Comparison of ENCODE assay signal across 9 mouse cellular contexts in the genomic region with DNA sequence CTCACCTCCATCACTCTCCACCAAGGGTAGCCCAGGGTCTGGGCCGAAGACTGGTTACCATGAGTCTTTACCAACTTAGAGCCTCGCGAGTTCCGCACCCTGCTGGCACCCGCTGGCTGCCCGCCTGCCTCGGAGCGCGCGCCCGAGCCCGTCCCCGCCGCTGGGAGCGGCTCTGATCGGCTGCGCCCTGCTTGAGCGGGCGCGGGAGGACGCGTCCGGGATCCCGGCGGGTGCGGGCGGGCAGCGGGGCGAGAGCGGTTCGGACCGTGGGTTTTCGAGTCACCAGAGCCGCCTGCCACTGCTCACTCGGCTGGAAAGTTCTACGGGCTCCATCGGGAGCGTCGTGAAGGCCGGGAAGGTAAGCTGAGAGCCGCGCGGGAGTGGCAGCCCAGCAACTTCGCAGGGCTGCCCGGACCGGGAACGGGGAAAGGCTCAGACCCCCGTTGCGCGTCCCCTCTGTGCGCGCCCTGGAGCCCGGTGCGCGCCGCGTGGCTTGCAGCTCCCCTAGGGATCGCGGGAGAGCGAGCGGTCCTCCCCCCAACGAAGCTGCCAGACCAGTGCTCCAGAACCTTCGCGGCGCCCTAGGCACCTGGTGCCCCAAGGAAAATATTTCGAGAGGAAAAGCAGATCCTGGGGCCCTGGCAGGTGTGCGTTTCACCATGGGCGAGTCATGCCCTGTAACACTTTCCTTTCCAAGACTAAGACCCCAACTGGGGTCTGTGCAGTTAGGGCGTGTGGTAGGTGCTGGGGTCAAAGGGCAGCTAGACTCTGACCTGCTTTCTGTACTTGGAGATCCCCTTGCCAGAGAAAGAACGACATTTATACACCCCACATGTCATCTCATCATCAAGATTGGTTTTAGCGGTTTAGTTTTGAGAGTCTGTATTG. TPM values are rescaled to one million over a fixed set of nuclear protein-coding genes. Genes with fewer than 3 reads are reported as not detected.
A peak's percentile ranks its signal among the peaks of the same experiment; 100 is the strongest.
DNase-seq lines count a peak whose midpoint lies in the region; ATAC-seq and TF ChIP-seq lines count a peak whose summit lies in the region.
"Had no signal": no experiment of that assay in that cellular context is flagged by ENCODE, and none has a peak within 500 bp of the region (broad histone marks: within the 10 kb centered on the region; RNA-seq: fewer than 3 reads in every experiment).

No protein-coding gene starts in this region.

- ATAC-seq in megakaryocyte, adult 5-6 weeks (ENCODE audit: poor library complexity, severe bottlenecking) = no peak
- peak; percentile 67 for ATAC-seq in intestine, embryonic 14.5 days (replicated peaks; ENCODE audit: low FRiP score, low TSS enrichment, low read depth)

- DNase-seq in gastrocnemius, adult 2 months = peak; percentile 87
- DNase-seq in intestine, embryonic 14.5 days (ENCODE audit: low spot score) = peak; percentile 73
- DNase-seq in mesoderm, embryonic 11.5 days (ENCODE audit: low read depth, low spot score) = peak; percentile 23
- peak; percentile 50 for DNase-seq in testis, postnatal 10 days (ENCODE audit: low spot score)
- no peak for DNase-seq in T-cell, adult 2 months (ENCODE audit: low spot score)

- no peaks in the 10 kb centered on the region for H3K36me3 ChIP-seq in megakaryocyte, embryonic 14.5 days (replicated peaks; ENCODE audit: low read length)
- no peaks in the 10 kb centered on the region for H3K36me3 ChIP-seq in intestine, embryonic 14.5 days (ENCODE audit: control insufficient read depth, insufficient read depth, low read length)

- peak overlapping the region; percentile 92 for H3K4me3 ChIP-seq in megakaryocyte, embryonic 14.5 days (replicated peaks)
- peak overlapping the region; percentile 48 for H3K4me3 ChIP-seq in brown adipose tissue, adult 24 weeks (ENCODE audit: insufficient read depth, low read depth, low read length)
- H3K4me3 ChIP-seq in gastrocnemius, adult 2 months = peak overlapping the region; percentile 79
- peak overlapping the region; percentile 42 for H3K4me3 ChIP-seq in intestine, embryonic 14.5 days (ENCODE audit: low read depth, low read length)

- no peak for TF ChIP-seq CTCF in gastrocnemius, adult 2 months (IDR thresholded peaks at IDR 0.05)

- peak overlapping the region; percentile 80 for H3K4me2 ChIP-seq in intestine, embryonic 14.5 days (ENCODE audit: low read length)

- intact Hi-C loops in gastrocnemius, adult 2 months (cut with DNase I) = loop anchor here (5.0 kb wide), 3 partner anchors 48 to 73 kb away; a partner anchor contains a TSS

- H3K4me1 ChIP-seq in megakaryocyte, embryonic 14.5 days = peaks cover 43% of the 10 kb centered on the region
- no peaks in the 10 kb centered on the region for H3K4me1 ChIP-seq in brown adipose tissue, adult 24 weeks (ENCODE audit: control insufficient read depth, insufficient read depth, insufficient read length, low read length)
- 0 out of 2 replicates have a peak, but pooled peaks cover 3% of the 10 kb centered on the region for H3K4me1 ChIP-seq in intestine, embryonic 14.5 days (replicated peaks; ENCODE audit: control insufficient read depth, insufficient read depth, low read length)

- no peaks in the 10 kb centered on the region for H3K9me3 ChIP-seq in megakaryocyte, embryonic 14.5 days
- no peaks in the 10 kb centered on the region for H3K9me3 ChIP-seq in intestine, embryonic 14.5 days (ENCODE audit: control insufficient read depth, low read length)

- H3K27me3 ChIP-seq in megakaryocyte, embryonic 14.5 days (replicated peaks) = peaks cover 40% of the 10 kb centered on the region
- H3K27me3 ChIP-seq in intestine, embryonic 14.5 days (replicated peaks; ENCODE audit: control insufficient read depth, insufficient read depth, low read length) = peaks cover 29% of the 10 kb centered on the region

- WGBS in intestine, embryonic 14.5 days = under 1% methylated on average over 69 of the region's 71 CpGs

- H3K27ac ChIP-seq in brown adipose tissue, adult 24 weeks (replicated peaks; ENCODE audit: low read depth, low read length) = no peak overlapping the region
- H3K27ac ChIP-seq in gastrocnemius, adult 2 months = peak overlapping the region; percentile 95
- no peak overlapping the region for H3K27ac ChIP-seq in intestine, embryonic 14.5 days (ENCODE audit: low read depth)

- H3K9ac ChIP-seq in intestine, embryonic 14.5 days (ENCODE audit: low read length) = peak overlapping the region; percentile 10

RNA-seq across cellular contexts. Expression of a gene that starts 46.1 kb away (rescaled TPM):
- polyA plus RNA-seq in megakaryocyte, embryonic 14.5 days (2012; ENCODE audit: insufficient read depth, low replicate concordance) = not detected in 2 replicates
- not detected in 2 replicates for total RNA-seq in megakaryocyte, adult 5-6 weeks (2015)
- total RNA-seq in megakaryocyte, adult 5-6 weeks (2017) = not detected in 2 replicates
- polyA plus RNA-seq in brown adipose tissue, adult 24 weeks (2012; ENCODE audit: insufficient read depth, insufficient read length, missing spikeins) = 0.55 and 0.88 TPM in 2 replicates
- total RNA-seq in gastrocnemius, adult 2 months (2021) = 10 to 100 TPM; 36.3 to 41.6 TPM
- 5.9 and 7.1 TPM in 2 replicates for polyA plus RNA-seq in intestine, embryonic 14.5 days (2014; fragmentation: Nextera tagmentation; extraction: Ambion mirVana)
- total RNA-seq: neutrophil, adult 5-6 weeks had no signal

Comparison
In these comparisons a context has a peak if more than half of its experiments do, and no peak if none do; other contexts are left out.
1. H3K4me3 ChIP-seq: peak in every context shown above with its lines; median percentile 92 in megakaryocyte, embryonic 14.5 days; 79 in gastrocnemius, adult 2 months; 48 in brown adipose tissue, adult 24 weeks; 42 in intestine, embryonic 14.5 days.